Mouse (Mus musculus) lung, embryonic 14.5 days (tissue): ENCODE measurements around the gene Smok2a. TPM values are rescaled to one million over a fixed set of nuclear protein-coding genes. Genes with fewer than 3 reads are reported as not detected.

ENCODE experiments used
- polyA plus RNA-seq: library from polyadenylated mRNA; unstranded; fragments of >200 nt; fragmentation: Nextera tagmentation; extraction: Ambion mirVana; gene quantifications from 2 replicates; pipeline ENCODE4 v1.2.1, GENCODE M21; 2014

Smok2a gene
- polyA plus RNA-seq, 1 experiment from 2014 or later: not detected

Other genes starting within 250 kb of the Smok2a start
- gene Wtap, start 227.0 kb upstream of the Smok2a start, polyA plus RNA-seq: 136 TPM in 2 replicates
- gene Sod2, start 214.3 kb upstream of the Smok2a start, polyA plus RNA-seq: 100 and 106 TPM in 2 replicates
- not detected in 2 replicates for gene Gpr31b, start 168.9 kb upstream of the Smok2a start, polyA plus RNA-seq
- not detected in 2 replicates for gene Tcp10b, start 160.1 kb upstream of the Smok2a start, polyA plus RNA-seq
- not detected in 2 replicates for gene Unc93a, start 89.4 kb upstream of the Smok2a start, polyA plus RNA-seq
- not detected in 2 replicates for gene Smok2b, start 9.1 kb downstream of the Smok2a start, polyA plus RNA-seq
- not detected in 2 replicates for gene Tcp10c, start 133.4 kb downstream of the Smok2a start, polyA plus RNA-seq